Mouse (Mus musculus): ENCODE measurements around the gene Xpnpep3. TPM values are rescaled to one million over a fixed set of nuclear protein-coding genes. Genes with fewer than 3 reads are reported as not detected.
"Not testable (repeated sequence)": the region's sequence is repeated elsewhere in the genome, so short reads cannot be mapped to it uniquely, and the experiment has no call there.

The Xpnpep3 gene
- polyA plus RNA-seq, 1 experiment from 2014 or later = 9.9 TPM

GRCm38 (mm10) chr15:81408199-81408598 lies 8.3 kb downstream of the Xpnpep3 start, which contains the start of gene Dnajb7:
Dnajb7 (minus strand) TSS chr15:81408299.
- Histone ChIP-seq H3K4me1 (replicated peaks) (no peaks in the 10 kb centered on the region), H3K4me2 (no peak within 1 kb of the TSS), H3K4me3 (no peak within 1 kb of the TSS), H3K9ac (no peak within 1 kb of the TSS), H3K36me3 (no peaks in the 10 kb centered on the region), H3K27me3 (no peaks in the 10 kb centered on the region), H3K27ac (replicated peaks) (no peak within 1 kb of the TSS), H3K9me3 (no peaks in the 10 kb centered on the region)
- WGBS = 91% methylated on average over 1 of the region's 1 CpGs
- no peak for ATAC-seq (ENCODE audit: low FRiP score, low read depth)

DNA sequence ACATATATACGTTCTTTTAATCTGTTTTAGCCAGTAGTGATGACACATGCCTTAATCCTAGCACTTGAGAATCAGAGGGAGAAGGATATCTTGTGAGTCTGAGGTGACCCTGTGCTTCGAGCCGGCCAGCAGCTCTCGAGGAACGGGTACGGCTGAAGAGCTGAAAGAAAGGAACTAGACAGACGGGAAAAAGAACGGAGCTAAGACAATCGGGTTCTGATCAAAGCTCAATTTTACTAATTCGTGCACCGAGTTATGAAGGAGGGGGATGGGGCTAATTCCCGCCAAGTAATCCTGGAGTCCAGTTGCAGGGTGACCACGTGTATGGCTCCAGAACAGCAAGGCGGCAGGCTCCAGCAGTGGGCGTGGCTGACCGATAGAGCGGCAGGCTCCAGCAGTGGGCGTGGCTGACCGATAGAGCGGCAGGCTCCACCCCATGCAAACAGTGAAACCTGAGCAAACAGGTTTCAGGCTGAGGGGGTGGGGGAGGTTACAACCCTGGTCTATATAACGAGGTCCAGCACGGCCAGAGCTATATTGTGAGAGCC lies 16.9 kb downstream of the Xpnpep3 start:
- H3K4me2 ChIP-seq = peak overlapping the region; percentile 49
- H3K9ac ChIP-seq; H3K4me1 ChIP-seq (replicated peaks); H3K27ac ChIP-seq (replicated peaks); ATAC-seq (ENCODE audit: low FRiP score, low read depth); H3K9me3 ChIP-seq; H3K27me3 ChIP-seq; H3K36me3 ChIP-seq: not testable (repeated sequence)
- WGBS = 10% methylated on average over 22 of the region's 22 CpGs
- peak overlapping the region; percentile 23 for H3K4me3 ChIP-seq

DNA sequence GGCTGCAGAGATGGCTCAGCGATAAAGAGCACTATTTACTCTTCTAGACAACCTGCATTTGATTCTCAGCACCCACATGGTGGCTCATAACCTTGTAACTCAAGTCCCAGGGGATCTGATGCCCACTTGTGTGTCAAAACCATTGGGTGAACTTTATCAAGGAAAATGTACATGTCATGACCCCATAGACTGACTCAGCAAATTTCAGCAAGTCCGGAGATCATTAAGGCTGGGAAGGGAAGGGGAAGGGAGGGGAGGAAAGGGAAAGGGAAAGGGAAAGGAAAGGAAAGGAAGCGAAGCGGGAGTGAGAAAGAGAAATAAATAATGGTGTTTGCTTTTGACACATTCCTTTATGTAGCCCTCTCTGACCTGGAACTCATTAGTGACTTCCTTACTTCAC lies 18.1 kb downstream of the Xpnpep3 start:
- H3K27me3 ChIP-seq = no peaks in the 10 kb centered on the region
- WGBS = 97% methylated on average over 4 of the region's 4 CpGs
- H3K9me3 ChIP-seq = no peaks in the 10 kb centered on the region
- ATAC-seq (ENCODE audit: low FRiP score, low read depth) = no peak
- H3K9ac ChIP-seq = no peak overlapping the region
- no peak overlapping the region for H3K4me2 ChIP-seq
- peaks cover 5% of the 10 kb centered on the region; the same call in 1 of the 2 replicates for H3K36me3 ChIP-seq
- no peak overlapping the region for H3K4me3 ChIP-seq
- no peak overlapping the region for H3K27ac ChIP-seq (replicated peaks)
- no peaks in the 10 kb centered on the region for H3K4me1 ChIP-seq (replicated peaks)

DNA sequence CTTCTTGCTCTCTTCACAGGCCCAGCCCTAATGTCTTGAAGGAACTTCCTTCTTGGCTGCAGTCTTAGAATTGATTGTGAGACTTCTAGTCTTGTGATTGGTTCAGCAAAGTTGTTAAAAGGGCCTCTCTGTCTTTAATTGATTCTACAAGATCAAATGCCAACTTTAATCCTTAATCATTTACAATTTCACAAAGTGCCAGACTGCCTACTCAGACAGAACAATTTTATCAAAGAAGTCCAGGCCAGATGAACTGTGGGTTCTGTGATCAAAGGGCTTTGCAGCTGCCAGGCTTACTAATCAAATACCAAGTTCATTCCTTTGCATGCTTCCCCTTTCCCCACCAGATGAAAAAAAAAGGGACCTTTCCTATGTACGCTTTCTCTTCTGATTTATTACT lies 21.5 kb downstream of the Xpnpep3 start:
- ATAC-seq (ENCODE audit: low FRiP score, low read depth) = no peak

GRCm38 (mm10) chr15:81422156-81422681 lies 22.3 kb downstream of the Xpnpep3 start:
- Histone ChIP-seq H3K4me2 (no peak overlapping the region), H3K4me1 (replicated peaks) (no peaks in the 10 kb centered on the region), H3K27ac (replicated peaks) (no peak overlapping the region), H3K4me3 (no peak overlapping the region), H3K27me3 (no peaks in the 10 kb centered on the region), H3K9ac (no peak overlapping the region), H3K9me3 (no peaks in the 10 kb centered on the region), H3K36me3 (no peaks in the 10 kb centered on the region; the same call in 1 of the 2 replicates)
- WGBS = 88% methylated on average over 7 of the region's 7 CpGs
- ATAC-seq (ENCODE audit: low FRiP score, low read depth) = no peak

More for the DNA sequence above, 21.5 kb downstream of the Xpnpep3 start:
- 69% methylated on average over 1 of the region's 1 CpGs for WGBS
- no peaks in the 10 kb centered on the region for H3K4me1 ChIP-seq (replicated peaks)
- peaks cover under 1% of the 10 kb centered on the region; the same call in 1 of the 2 replicates for H3K36me3 ChIP-seq
- no peaks in the 10 kb centered on the region for H3K9me3 ChIP-seq
- H3K4me2 ChIP-seq = no peak overlapping the region
- H3K9ac ChIP-seq = no peak overlapping the region
- H3K27ac ChIP-seq (replicated peaks) = no peak overlapping the region
- H3K27me3 ChIP-seq = no peaks in the 10 kb centered on the region
- no peak overlapping the region for H3K4me3 ChIP-seq

- Histone ChIP-seq H3K4me3 (no peak overlapping the region), H3K9me3 (no peaks in the 10 kb centered on the region), H3K9ac (no peak overlapping the region), H3K4me1 (replicated peaks) (no peaks in the 10 kb centered on the region), H3K27ac (replicated peaks) (no peak overlapping the region), H3K27me3 (no peaks in the 10 kb centered on the region), H3K4me2 (no peak overlapping the region), H3K36me3 (peaks cover 7% of the 10 kb centered on the region)
- ATAC-seq (ENCODE audit: low FRiP score, low read depth) = no peak
- WGBS = 85% methylated on average over 3 of the region's 3 CpGs
Observed at GRCm38 (mm10) chr15:81425311-81425710, 25.4 kb downstream of the Xpnpep3 start.

DNA sequence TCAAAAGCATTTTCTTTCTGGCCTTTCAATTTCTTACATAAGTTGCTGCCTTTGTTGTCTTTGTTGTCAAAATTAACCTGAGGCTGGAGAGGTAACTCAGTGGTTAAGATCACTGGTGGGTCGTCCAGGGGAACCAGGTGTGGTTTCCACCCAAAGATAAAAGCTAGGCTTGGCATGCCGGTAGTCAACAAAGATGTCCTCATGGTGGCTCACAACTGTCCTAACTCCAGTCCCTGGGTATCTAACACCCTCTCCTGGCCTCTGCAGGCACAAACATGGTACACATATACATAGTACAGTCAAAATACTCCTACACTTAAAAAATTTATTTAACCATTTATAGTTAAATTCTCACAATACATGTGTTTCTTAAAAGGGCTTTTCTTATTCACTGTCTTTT lies 28.0 kb downstream of the Xpnpep3 start:
- Histone ChIP-seq H3K27me3 (no peaks in the 10 kb centered on the region), H3K9me3 (no peaks in the 10 kb centered on the region), H3K4me2 (no peak overlapping the region), H3K27ac (replicated peaks) (no peak overlapping the region), H3K36me3 (peaks cover 21% of the 10 kb centered on the region), H3K4me1 (replicated peaks) (no peaks in the 10 kb centered on the region), H3K9ac (no peak overlapping the region), H3K4me3 (no peak overlapping the region)
- no peak for ATAC-seq (ENCODE audit: low FRiP score, low read depth)
- WGBS = 87% methylated on average over 2 of the region's 2 CpGs

GRCm38 (mm10) chr15:81431195-81431594 lies 31.3 kb downstream of the Xpnpep3 start:
- no peak for ATAC-seq (ENCODE audit: low FRiP score, low read depth)
- no peaks in the 10 kb centered on the region for H3K4me1 ChIP-seq (replicated peaks)
- no peaks in the 10 kb centered on the region for H3K27me3 ChIP-seq
- WGBS = 89% methylated on average over 1 of the region's 1 CpGs
- no peak overlapping the region for H3K9ac ChIP-seq
- no peak overlapping the region for H3K4me3 ChIP-seq
- no peak overlapping the region for H3K27ac ChIP-seq (replicated peaks)
- H3K9me3 ChIP-seq = no peaks in the 10 kb centered on the region
- no peak overlapping the region for H3K4me2 ChIP-seq
- peaks cover 21% of the 10 kb centered on the region for H3K36me3 ChIP-seq

DNA sequence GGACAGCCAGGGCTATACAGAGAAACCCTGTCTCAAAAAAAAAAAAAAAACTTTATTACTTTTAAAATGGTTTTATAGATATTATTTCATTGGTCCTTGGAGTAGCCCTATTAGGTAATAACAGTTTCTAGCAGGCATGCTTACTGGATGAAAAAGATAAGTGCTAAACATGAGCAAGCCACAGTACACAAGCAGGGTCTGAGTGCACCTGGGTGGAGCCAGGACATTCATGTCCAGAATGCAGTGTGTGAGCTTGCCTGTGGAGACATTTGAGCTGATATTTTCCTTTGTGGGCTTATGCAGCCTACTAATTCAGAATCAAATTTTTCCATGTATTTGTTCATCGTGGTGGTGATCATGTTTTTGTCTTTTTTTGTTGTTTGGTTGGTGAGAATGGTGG lies 38.4 kb downstream of the Xpnpep3 start:
- 97% methylated on average over 1 of the region's 1 CpGs for WGBS
- H3K9me3 ChIP-seq = no peaks in the 10 kb centered on the region
- H3K9ac ChIP-seq = no peak overlapping the region
- no peak for ATAC-seq (ENCODE audit: low FRiP score, low read depth)
- no peak overlapping the region for H3K4me3 ChIP-seq
- no peak overlapping the region for H3K27ac ChIP-seq (replicated peaks)
- no peaks in the 10 kb centered on the region for H3K27me3 ChIP-seq
- 0 out of 2 replicates have a peak, but pooled peaks cover 6% of the 10 kb centered on the region for H3K36me3 ChIP-seq
- H3K4me1 ChIP-seq (replicated peaks) = no peaks in the 10 kb centered on the region
- no peak overlapping the region for H3K4me2 ChIP-seq

DNA sequence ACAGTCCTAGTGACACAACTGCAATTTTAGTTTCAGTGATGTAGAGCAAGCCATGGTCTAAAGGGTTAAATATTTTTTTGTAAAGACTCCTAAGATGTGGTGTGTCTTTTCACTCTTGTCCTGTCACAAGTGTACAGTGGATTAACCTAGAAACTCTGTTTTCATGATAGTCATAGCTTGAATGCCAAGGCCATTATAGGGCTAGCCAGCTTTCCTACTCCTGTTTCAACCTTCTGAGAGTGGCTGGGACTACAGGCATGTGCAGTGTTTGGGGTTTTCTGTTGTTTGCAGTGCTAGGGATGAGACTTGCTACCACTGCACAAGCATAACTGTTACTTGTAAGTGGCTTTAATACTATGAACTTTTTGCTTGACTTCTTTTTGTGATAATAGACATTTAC lies 39.3 kb downstream of the Xpnpep3 start:
- no peak for ATAC-seq (ENCODE audit: low FRiP score, low read depth)
- Histone ChIP-seq H3K27me3 (no peaks in the 10 kb centered on the region), H3K36me3 (0 out of 2 replicates have a peak, but pooled peaks cover 6% of the 10 kb centered on the region), H3K9ac (no peak overlapping the region), H3K4me1 (replicated peaks) (no peaks in the 10 kb centered on the region), H3K4me2 (no peak overlapping the region), H3K4me3 (no peak overlapping the region), H3K27ac (replicated peaks) (no peak overlapping the region), H3K9me3 (no peaks in the 10 kb centered on the region)

- Histone ChIP-seq H3K36me3 (peaks cover 7% of the 10 kb centered on the region; the same call in 1 of the 2 replicates), H3K4me3 (no peak overlapping the region), H3K9ac (no peak overlapping the region), H3K9me3 (no peaks in the 10 kb centered on the region), H3K27me3 (no peaks in the 10 kb centered on the region), H3K4me1 (replicated peaks) (no peaks in the 10 kb centered on the region), H3K4me2 (no peak overlapping the region), H3K27ac (replicated peaks) (0 out of 2 replicates have a peak overlapping the region, but pooled peaks have one; percentile 42)
- ATAC-seq (ENCODE audit: low FRiP score, low read depth) = no peak
- 61% methylated on average over 3 of the region's 3 CpGs for WGBS
Observed at GRCm38 (mm10) chr15:81448463-81448862, 48.5 kb downstream of the Xpnpep3 start.

- ATAC-seq (ENCODE audit: low FRiP score, low read depth) = no peak
- H3K4me2 ChIP-seq = no peak overlapping the region
Observed at GRCm38 (mm10) chr15:81461523-81461922, 61.6 kb downstream of the Xpnpep3 start.

More at GRCm38 (mm10) chr15:81461523-81461922, 61.6 kb downstream of the Xpnpep3 start:
- no peaks in the 10 kb centered on the region for H3K9me3 ChIP-seq
- no peaks in the 10 kb centered on the region for H3K27me3 ChIP-seq
- 88% methylated on average over 7 of the region's 7 CpGs for WGBS
- no peak overlapping the region for H3K9ac ChIP-seq
- H3K4me1 ChIP-seq (replicated peaks) = peaks cover 7% of the 10 kb centered on the region; the same call in 1 of the 2 replicates
- H3K36me3 ChIP-seq = no peaks in the 10 kb centered on the region
- H3K27ac ChIP-seq (replicated peaks) = no peak overlapping the region
- H3K4me3 ChIP-seq = no peak overlapping the region
